Mouse (Mus musculus) T-helper 17 cell (primary cell): ENCODE results near the gene Sipa1l3.

Experiments
- in situ Hi-C, 2 experiments: fragments of 300-600 bp; cut with MboI, MseI; formaldehyde crosslinking; loops; 1 replicate in 1 of 2; 2 replicates in 1 of 2; pipeline ENCODE4 v1.15.1; 2025; ENCODE audit warnings: high pct_unique_total_duplicates in 2 of 2

Sipa1l3 gene

GRCm38 (mm10) chr7:29309749-29310148 lies 208.7 kb downstream of the Sipa1l3 start:
- in situ Hi-C loops = no loop called here

GRCm38 (mm10) chr7:29309221-29309721 lies 209.2 kb downstream of the Sipa1l3 start:
- in situ Hi-C loops = no loop called here

- in situ Hi-C loops = no loop called here
These were observed 210.9 kb downstream of the Sipa1l3 start for GRCm38 (mm10) chr7:29307350-29308104.

GRCm38 (mm10) chr7:29306619-29307018 lies 211.8 kb downstream of the Sipa1l3 start:
- in situ Hi-C loops = no loop called here

- in situ Hi-C loops = no loop called here
These were observed 212.3 kb downstream of the Sipa1l3 start for GRCm38 (mm10) chr7:29306108-29306507.

- in situ Hi-C loops = no loop called here
These were observed 213.0 kb downstream of the Sipa1l3 start for GRCm38 (mm10) chr7:29305263-29305988.

- in situ Hi-C loops = no loop called here
These were observed 213.8 kb downstream of the Sipa1l3 start for GRCm38 (mm10) chr7:29304463-29305262.

GRCm38 (mm10) chr7:29303738-29304462 lies 214.5 kb downstream of the Sipa1l3 start, which contains the start of gene Dpf1:
Dpf1 (plus strand) TSS chr7:29303951.
- in situ Hi-C loops = no loop called here

- in situ Hi-C loops = no loop called here
These were observed 215.8 kb downstream of the Sipa1l3 start for GRCm38 (mm10) chr7:29302641-29303040.

GRCm38 (mm10) chr7:29301127-29301566 lies 217.3 kb downstream of the Sipa1l3 start:
- in situ Hi-C loops = no loop called here

GRCm38 (mm10) chr7:29296998-29297397 lies 221.4 kb downstream of the Sipa1l3 start:
- in situ Hi-C loops = no loop called here

- in situ Hi-C loops = no loop called here
These were observed 222.4 kb downstream of the Sipa1l3 start for GRCm38 (mm10) chr7:29295861-29296647.

- in situ Hi-C loops = no loop called here
These were observed 224.2 kb downstream of the Sipa1l3 start for GRCm38 (mm10) chr7:29294111-29294761.

- in situ Hi-C loops = no loop called here
These were observed 225.0 kb downstream of the Sipa1l3 start for GRCm38 (mm10) chr7:29293131-29294065.

- in situ Hi-C loops = no loop called here
These were observed 225.9 kb downstream of the Sipa1l3 start for GRCm38 (mm10) chr7:29292458-29293098.

GRCm38 (mm10) chr7:29291616-29292457 lies 226.6 kb downstream of the Sipa1l3 start:
- in situ Hi-C loops = no loop called here
